Mouse (Mus musculus) neural tube, embryonic 11.5 days (tissue): Measurements from ENCODE around the gene Rbfox2. TPM values are rescaled to one million over a fixed set of nuclear protein-coding genes. Genes with fewer than 3 reads are reported as not detected.

Source experiments
- ATAC-seq: fragments of 200-750 bp; cut with Nextera tagmentation; 2 replicates; pipeline ENCODE4 v1.8.0; 2017; ENCODE audit warnings: moderate number of reproducible peaks, mild to moderate bottlenecking, moderate TSS enrichment, moderate library complexity; ENCODE audit not compliant: insufficient read depth, low FRiP score, low TSS enrichment
- DNase-seq: peaks from one replicate; pipeline ENCODE4 v3.0.0-alpha.2; 2015; ENCODE audit warnings: low spot score
- H3K27ac ChIP-seq: fragments of 300-500 bp; sonication (generic); 2 replicates; pipeline ENCODE4 v1.5.1; 2014; ENCODE audit warnings: low read depth, mild to moderate bottlenecking, low read length
- H3K27me3 ChIP-seq: fragments of 300-500 bp; sonication (generic); 2 replicates; pipeline ENCODE4 v1.6.1; 2014; ENCODE audit warnings: mild to moderate bottlenecking, low read length, mixed read lengths; ENCODE audit not compliant: control insufficient read depth, insufficient read depth
- H3K36me3 ChIP-seq: fragments of 300-500 bp; sonication (generic); 2 replicates; pipeline ENCODE4 v1.6.1; 2014; ENCODE audit warnings: mild to moderate bottlenecking, low read length, moderate library complexity, mixed read lengths; ENCODE audit not compliant: control insufficient read depth, insufficient read depth
- H3K4me1 ChIP-seq: fragments of 300-500 bp; sonication (generic); 2 replicates; pipeline ENCODE4 v1.6.1; 2014; ENCODE audit warnings: low read length, mixed read lengths; ENCODE audit not compliant: control insufficient read depth, insufficient read depth
- H3K4me2 ChIP-seq: fragments of 300-500 bp; sonication (generic); 2 replicates; pipeline ENCODE4 v1.6.1; 2014; ENCODE audit warnings: low read depth, mild to moderate bottlenecking, moderate library complexity
- H3K4me3 ChIP-seq: fragments of 300-500 bp; sonication (generic); 2 replicates; pipeline ENCODE4 v1.5.1; 2014; ENCODE audit warnings: low read depth, low read length
- H3K9ac ChIP-seq: fragments of 300-500 bp; sonication (generic); 2 replicates; pipeline ENCODE4 v1.6.1; 2014; ENCODE audit warnings: mild to moderate bottlenecking, low read length
- H3K9me3 ChIP-seq: fragments of 300-500 bp; sonication (generic); 2 replicates; pipeline ENCODE4 v1.6.1; 2016; ENCODE audit warnings: low read length; ENCODE audit not compliant: control insufficient read depth
- WGBS: fragments of 180-500 bp; shearing (Covaris S2); extraction: QIAGEN DNeasy Blood & Tissue Kit; methylation state at CpG from one replicate; pipeline ENCODE4 v1.1.7; 2014; 5-methylcytosine and 5-hydroxymethylcytosine counted together
- polyA plus RNA-seq: library from polyadenylated mRNA; unstranded; fragments of >200 nt; fragmentation: Nextera tagmentation; extraction: Ambion mirVana; gene quantifications from 2 replicates; pipeline ENCODE4 v1.2.1, GENCODE M21; 2014

The Rbfox2 gene
- 123 and 125 TPM in 2 replicates for polyA plus RNA-seq

DNA sequence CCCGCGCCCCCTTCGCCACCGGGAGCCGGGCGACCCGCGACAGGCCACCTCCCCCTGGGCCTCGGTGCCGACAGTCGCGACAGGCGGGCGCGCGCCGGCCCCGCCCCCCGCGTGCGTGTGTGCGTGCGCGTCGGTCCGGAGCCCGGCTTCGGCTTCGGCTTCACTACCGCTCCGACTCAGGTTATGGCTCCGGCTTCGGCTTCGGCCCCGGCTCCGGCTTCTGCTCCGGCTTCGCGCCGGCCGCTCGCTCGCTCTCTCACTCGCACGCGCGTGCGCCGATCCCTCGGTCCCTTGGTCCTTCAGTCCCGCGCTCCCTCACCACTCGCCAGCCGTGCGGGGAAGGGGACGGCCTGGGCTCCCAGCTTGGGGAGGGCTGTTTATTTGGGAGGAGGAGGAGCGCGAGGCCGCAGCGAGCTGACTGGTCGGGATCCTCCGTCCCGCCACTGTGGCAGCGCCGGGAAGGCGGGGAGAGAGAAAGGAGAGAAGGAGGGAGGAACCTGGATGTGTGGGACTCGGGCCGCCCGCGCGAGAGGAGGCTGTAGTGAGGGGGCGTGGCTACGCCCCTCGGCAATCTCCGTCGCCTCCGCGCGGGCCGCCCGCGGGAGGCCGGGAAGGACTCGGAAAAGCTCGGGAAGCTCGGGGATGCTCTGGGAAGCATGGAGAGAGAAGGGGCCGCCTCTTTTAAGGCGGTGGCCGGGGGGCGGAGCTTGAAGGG is at the start of gene Rbfox2:
Rbfox2 (minus strand) TSS at position 458 of the 715 bp plus-strand sequence.
- H3K27ac ChIP-seq: peak within 1 kb of the TSS; percentile 98
- under 1% methylated on average over 73 of the region's 90 CpGs for WGBS
- H3K9me3 ChIP-seq: no peaks in the 10 kb centered on the region
- peak within 1 kb of the TSS; percentile 94 for H3K9ac ChIP-seq
- peak within 1 kb of the TSS; percentile 66 for H3K4me2 ChIP-seq
- peak; percentile 93 for ATAC-seq
- peaks cover 15% of the 10 kb centered on the region for H3K4me1 ChIP-seq
- peak; percentile 97 for DNase-seq
- H3K36me3 ChIP-seq: no peaks in the 10 kb centered on the region
- peak within 1 kb of the TSS; percentile 97 for H3K4me3 ChIP-seq
- H3K27me3 ChIP-seq: no peaks in the 10 kb centered on the region

DNA sequence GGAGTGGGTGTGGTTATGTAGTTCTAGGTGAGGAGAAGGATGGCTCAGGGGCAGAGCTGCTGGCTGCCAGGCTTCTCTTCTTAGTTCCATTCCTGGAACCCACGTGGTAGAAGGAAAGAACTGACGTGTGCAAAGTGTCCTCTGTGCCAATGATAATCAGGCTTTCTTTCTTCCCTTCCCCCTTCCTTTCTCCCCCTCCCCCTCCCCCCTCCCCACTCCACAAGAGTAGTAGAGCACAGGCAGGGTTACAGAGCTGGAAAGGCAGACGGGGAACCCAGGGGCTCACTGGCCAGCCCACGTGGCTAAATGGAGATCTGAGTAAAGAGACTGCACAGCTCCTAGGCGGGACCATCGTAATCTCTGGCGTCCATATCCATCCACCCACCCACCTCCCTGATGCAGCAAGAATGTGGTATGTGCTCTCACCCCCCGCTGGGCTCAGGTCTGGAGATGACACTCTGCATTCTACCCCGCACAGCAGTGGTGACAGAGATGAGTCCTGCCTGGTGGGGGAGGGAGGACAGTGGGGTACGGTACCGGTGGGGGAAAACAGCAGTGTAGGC is 49.5 kb upstream of the Rbfox2 start:
- no peak overlapping the region for H3K4me3 ChIP-seq
- peak overlapping the region; percentile 17; the same call in 1 of the 2 replicates for H3K27ac ChIP-seq
- DNase-seq (peak; percentile 52), ATAC-seq (0 out of 2 replicates have a peak, but pooled peaks have one; percentile 22)
- 6% methylated on average over 11 of the region's 11 CpGs for WGBS
- peaks cover 33% of the 10 kb centered on the region for H3K4me1 ChIP-seq
- H3K4me2 ChIP-seq: 0 out of 2 replicates have a peak overlapping the region, but pooled peaks have one; percentile 4
- no peaks in the 10 kb centered on the region for H3K36me3 ChIP-seq
- no peaks in the 10 kb centered on the region for H3K27me3 ChIP-seq
- peak overlapping the region; percentile 30 for H3K9ac ChIP-seq
- no peaks in the 10 kb centered on the region for H3K9me3 ChIP-seq

DNA sequence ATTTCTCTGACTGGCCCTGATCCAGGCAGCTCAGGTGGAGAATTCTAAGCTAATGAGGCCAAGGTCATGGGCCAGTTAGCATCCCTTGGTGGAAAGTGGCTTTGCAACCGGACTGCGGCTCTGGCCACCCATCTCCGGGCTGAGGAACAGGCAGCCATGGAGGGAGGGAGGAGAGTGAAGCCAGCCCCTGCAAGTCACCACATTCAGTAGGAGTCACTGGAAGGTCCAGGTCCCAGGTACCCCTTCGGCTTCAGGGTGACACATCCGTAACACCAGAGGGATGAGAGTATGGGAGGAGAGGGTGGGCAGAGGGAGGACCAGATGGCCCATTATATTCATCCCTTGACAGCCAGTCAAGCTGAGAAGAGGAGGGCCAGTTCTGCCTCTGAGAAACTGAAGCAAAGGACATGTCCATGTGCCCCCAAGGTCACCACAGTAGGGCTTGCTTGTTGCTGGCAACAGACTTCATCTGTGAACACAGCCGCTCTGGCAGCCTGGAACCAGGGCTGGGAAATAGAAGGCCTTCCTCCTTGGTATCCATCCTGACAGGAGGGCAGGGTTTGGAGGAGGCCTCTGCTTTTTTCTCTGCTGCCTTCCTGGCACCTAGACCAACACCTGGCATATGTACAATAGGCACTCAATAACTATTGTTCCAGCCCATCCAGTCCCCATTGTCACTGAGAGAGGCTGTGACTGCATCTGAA is 48.2 kb upstream of the Rbfox2 start:
- ATAC-seq (no peak), DNase-seq (no peak)
- H3K9ac ChIP-seq: 0 out of 2 replicates have a peak overlapping the region, but pooled peaks have one; percentile 4
- no peaks in the 10 kb centered on the region for H3K36me3 ChIP-seq
- no peaks in the 10 kb centered on the region for H3K9me3 ChIP-seq
- WGBS: 57% methylated on average over 6 of the region's 6 CpGs
- H3K27me3 ChIP-seq: no peaks in the 10 kb centered on the region
- no peak overlapping the region for H3K4me2 ChIP-seq
- H3K27ac ChIP-seq: 0 out of 2 replicates have a peak overlapping the region, but pooled peaks have one; percentile 39
- no peak overlapping the region for H3K4me3 ChIP-seq
- peaks cover 33% of the 10 kb centered on the region for H3K4me1 ChIP-seq

DNA sequence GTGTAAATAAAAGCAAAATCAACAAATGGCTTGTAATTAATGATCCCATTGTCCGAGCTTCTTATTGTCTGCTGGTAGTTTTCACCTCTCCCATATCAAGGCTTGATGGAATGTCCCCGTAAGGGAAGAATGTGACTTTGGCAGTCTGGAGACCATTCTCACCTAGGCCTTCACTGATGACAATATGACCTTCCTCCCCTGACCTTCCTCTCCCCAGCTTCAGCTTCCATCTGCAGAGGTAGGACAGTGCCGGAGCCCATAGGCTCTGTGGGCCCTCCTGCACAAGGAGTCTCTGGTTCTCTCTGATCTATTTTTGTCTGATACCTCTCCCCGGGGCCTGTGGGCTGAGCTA is 47.7 kb upstream of the Rbfox2 start:
- Histone ChIP-seq H3K4me2 (no peak overlapping the region), H3K9ac (no peak overlapping the region), H3K27ac (no peak overlapping the region), H3K4me3 (no peak overlapping the region), H3K4me1 (peaks cover 31% of the 10 kb centered on the region), H3K36me3 (no peaks in the 10 kb centered on the region), H3K9me3 (no peaks in the 10 kb centered on the region), H3K27me3 (no peaks in the 10 kb centered on the region)
- WGBS: 62% methylated on average over 4 of the region's 4 CpGs
- DNase-seq: no peak
- ATAC-seq: no peak

DNA sequence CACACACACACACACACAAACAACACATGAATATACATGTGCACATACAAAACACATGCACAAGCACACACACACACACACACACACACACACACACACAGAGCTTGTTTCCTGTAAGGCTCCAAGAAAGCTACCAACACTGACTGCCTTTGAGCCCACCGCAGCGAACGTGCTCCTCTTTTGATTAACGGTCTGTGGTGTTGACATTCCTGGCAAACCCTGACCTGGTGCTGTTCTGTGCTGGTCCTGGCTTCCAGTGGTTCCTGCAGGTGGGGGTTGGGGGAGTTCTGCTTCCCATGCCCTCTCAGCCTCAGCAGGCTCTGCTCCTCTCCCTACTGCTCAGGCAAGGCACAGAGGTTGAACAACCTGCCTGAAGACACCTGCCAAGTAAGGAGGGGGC is 47.0 kb upstream of the Rbfox2 start:
- peaks cover 24% of the 10 kb centered on the region for H3K4me1 ChIP-seq
- H3K9ac ChIP-seq: no peak overlapping the region
- no peaks in the 10 kb centered on the region for H3K9me3 ChIP-seq
- H3K27ac ChIP-seq: no peak overlapping the region
- H3K27me3 ChIP-seq: no peaks in the 10 kb centered on the region
- WGBS: 27% methylated on average over 4 of the region's 4 CpGs
- ATAC-seq (no peak), DNase-seq (no peak)
- H3K4me2 ChIP-seq: no peak overlapping the region
- H3K4me3 ChIP-seq: no peak overlapping the region
- H3K36me3 ChIP-seq: no peaks in the 10 kb centered on the region

DNA sequence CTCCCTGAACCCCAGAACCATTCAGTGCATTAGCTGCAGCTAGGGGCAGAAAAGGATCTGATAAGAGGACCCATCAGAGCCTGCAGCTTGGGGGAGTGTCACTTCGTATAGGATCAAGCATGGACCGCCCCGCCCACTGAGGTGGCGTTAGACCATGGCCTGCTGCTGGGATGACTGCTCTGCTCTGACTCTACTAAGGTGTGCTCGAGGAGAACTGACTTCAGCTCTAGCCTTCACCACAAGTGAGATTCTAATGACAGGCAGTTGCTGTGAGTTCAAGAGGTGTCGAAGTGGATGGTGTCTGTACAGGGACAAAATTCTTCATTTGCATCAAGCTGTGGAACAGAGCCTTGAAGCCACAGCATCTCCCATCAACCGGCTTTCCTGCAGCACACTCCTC is 46.1 kb upstream of the Rbfox2 start:
- no peak overlapping the region for H3K9ac ChIP-seq
- DNase-seq: no peak

DNA sequence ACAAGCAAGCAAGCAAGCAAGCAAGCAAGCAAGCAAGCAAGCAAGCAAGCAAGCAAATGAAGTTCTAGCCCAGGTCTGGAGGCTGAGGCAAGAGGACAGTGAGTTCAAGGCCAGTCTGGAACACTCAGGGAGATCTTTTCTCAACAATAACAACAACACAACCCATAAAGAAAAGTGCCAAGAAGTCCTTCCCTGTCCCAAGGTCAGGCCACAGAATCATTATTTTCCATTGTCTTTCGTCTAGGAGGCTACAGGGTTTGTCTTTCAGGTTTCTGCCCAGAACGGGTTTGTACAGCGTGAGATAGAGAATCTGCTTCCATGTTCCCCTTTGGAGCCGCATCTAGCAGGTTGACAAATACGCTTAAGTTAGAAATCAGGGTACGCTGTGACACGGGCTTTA is 43.3 kb upstream of the Rbfox2 start:
- WGBS: 91% methylated on average over 7 of the region's 7 CpGs
- Histone ChIP-seq H3K4me2 (no peak overlapping the region), H3K36me3 (no peaks in the 10 kb centered on the region), H3K4me3 (no peak overlapping the region), H3K27me3 (no peaks in the 10 kb centered on the region), H3K9me3 (no peaks in the 10 kb centered on the region), H3K4me1 (peaks cover 12% of the 10 kb centered on the region), H3K9ac (no peak overlapping the region), H3K27ac (no peak overlapping the region)
- ATAC-seq (no peak), DNase-seq (no peak)

More for the DNA sequence above, 46.1 kb upstream of the Rbfox2 start:
- no peaks in the 10 kb centered on the region for H3K27me3 ChIP-seq
- no peak overlapping the region for H3K4me3 ChIP-seq
- no peak for ATAC-seq
- peaks cover 22% of the 10 kb centered on the region for H3K4me1 ChIP-seq
- H3K36me3 ChIP-seq: no peaks in the 10 kb centered on the region
- 0 out of 2 replicates have a peak overlapping the region, but pooled peaks have one; percentile 3 for H3K27ac ChIP-seq
- 72% methylated on average over 7 of the region's 7 CpGs for WGBS
- H3K9me3 ChIP-seq: no peaks in the 10 kb centered on the region
- no peak overlapping the region for H3K4me2 ChIP-seq

DNA sequence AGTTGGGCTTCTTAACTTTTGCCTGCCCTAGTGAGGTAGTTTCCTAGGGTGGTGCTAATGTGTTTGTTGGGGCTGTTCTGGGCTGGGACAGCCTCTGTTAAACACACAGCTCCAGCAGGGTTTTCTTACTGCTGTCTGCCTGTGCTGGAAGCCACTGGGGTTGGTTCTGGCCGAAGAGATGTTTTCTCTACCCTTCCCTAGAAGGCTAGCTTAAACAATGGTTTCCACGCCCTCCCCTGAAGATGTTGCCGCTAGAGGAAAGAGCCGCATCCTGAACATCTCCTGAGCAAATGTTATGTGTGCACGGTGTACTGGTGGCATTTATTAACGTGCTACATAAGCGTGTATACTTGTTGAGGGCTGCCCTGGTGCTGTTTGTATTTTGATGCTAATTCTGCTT is 41.3 kb upstream of the Rbfox2 start:
- Histone ChIP-seq H3K4me2 (no peak overlapping the region), H3K36me3 (no peaks in the 10 kb centered on the region), H3K27ac (no peak overlapping the region), H3K9ac (no peak overlapping the region), H3K4me3 (no peak overlapping the region), H3K27me3 (no peaks in the 10 kb centered on the region), H3K4me1 (peaks cover 11% of the 10 kb centered on the region), H3K9me3 (no peaks in the 10 kb centered on the region)
- no peak for ATAC-seq
- 81% methylated on average over 7 of the region's 7 CpGs for WGBS
- no peak for DNase-seq
